In the genomic region with DNA sequence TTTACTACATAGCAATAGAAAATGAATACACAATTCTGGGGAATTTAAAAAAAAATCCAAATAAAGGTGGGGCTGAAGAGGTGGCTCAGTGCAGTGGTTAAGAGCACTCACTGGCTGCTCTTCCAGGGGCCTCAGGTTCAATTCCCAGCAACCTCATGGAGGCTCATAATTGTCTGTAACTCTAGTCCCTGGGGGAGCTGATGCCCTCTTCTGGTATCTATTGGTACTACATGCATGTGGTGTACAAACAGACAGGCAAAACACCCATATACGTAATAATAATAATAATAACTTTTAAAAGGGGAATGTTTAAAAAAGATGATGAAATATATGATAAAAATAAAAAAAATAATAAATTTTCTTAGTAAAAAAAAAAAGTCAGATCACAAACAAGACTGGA, we compare ENCODE assay signal across 11 mouse cellular contexts. TPM values are rescaled to one million over a fixed set of nuclear protein-coding genes. Genes with fewer than 3 reads are reported as not detected.
A peak's percentile ranks its signal among the peaks of the same experiment; 100 is the strongest.
DNase-seq lines count a peak whose midpoint lies in the region; TF ChIP-seq lines count a peak whose summit lies in the region.
"Had no signal": no experiment of that assay in that cellular context is flagged by ENCODE, and none has a peak within 500 bp of the region (broad histone marks: within the 10 kb centered on the region; RNA-seq: fewer than 3 reads in every experiment).

No protein-coding gene starts in this region.

- H3K27me3 ChIP-seq in cerebellum, adult 2 months (ENCODE audit: control insufficient read depth, insufficient read depth, low read length): no peaks in the 10 kb centered on the region
- H3K27me3 ChIP-seq: forebrain, embryonic 13.5 days; neural tube, embryonic 12.5 days had no signal

- H3K27ac ChIP-seq in cerebellum, adult 2 months (ENCODE audit: insufficient read depth, low read length): no peak overlapping the region
- H3K27ac ChIP-seq: forebrain, embryonic 13.5 days; neural tube, embryonic 12.5 days had no signal

- H3K4me3 ChIP-seq in cerebellum, adult 2 months (replicated peaks; ENCODE audit: insufficient read depth, low read depth, low read length): no peak overlapping the region
- H3K4me3 ChIP-seq in lung, adult 2 months (replicated peaks; ENCODE audit: extremely low read depth, low read depth, low read length): no peak overlapping the region
- H3K4me3 ChIP-seq: forebrain, embryonic 13.5 days; neural tube, embryonic 12.5 days had no signal

- TF ChIP-seq POLR2A in cerebellum, adult 2 months (IDR thresholded peaks at IDR 0.05; ENCODE audit: borderline replicate concordance, insufficient read depth, low read length): no peak
- no peak for TF ChIP-seq POLR2A in lung, adult 2 months (IDR thresholded peaks at IDR 0.05; ENCODE audit: borderline replicate concordance, extremely low read depth, low read depth, low read length)

- no peaks in the 10 kb centered on the region for H3K4me1 ChIP-seq in cerebellum, adult 2 months (ENCODE audit: control insufficient read depth, insufficient read depth, low read length)
- peaks cover 13% of the 10 kb centered on the region for H3K4me1 ChIP-seq in lung, adult 2 months (ENCODE audit: control insufficient read depth, insufficient read depth, low read length)
- H3K4me1 ChIP-seq: neural tube, embryonic 12.5 days had no signal

- no peak for TF ChIP-seq CTCF in cerebellum, adult 2 months (IDR thresholded peaks at IDR 0.05; ENCODE audit: borderline replicate concordance, insufficient read depth, low read depth, low read length)
- peak; percentile 27; the same call in 1 of the 2 replicates for TF ChIP-seq CTCF in lung, adult 2 months (IDR thresholded peaks at IDR 0.05; ENCODE audit: insufficient read depth, low read length)

- 98% methylated on average over 1 of the region's 1 CpGs for WGBS in cerebellum, adult 2 months
- 89% methylated on average over 1 of the region's 1 CpGs for WGBS in lung, adult 2 months

- DNase-seq in cerebellum, postnatal 10 days: peak; percentile 23 to 57
- no peak for DNase-seq in cerebellum, adult 2 months
- DNase-seq in lung, adult 2 months: no peak
- no peak for DNase-seq in lung, postnatal 14 days
- DNase-seq in NIH3T3 (ENCODE audit: low read depth) (peak; percentile 58), adipocyte (ENCODE audit: low spot score) (no peak)
- DNase-seq in natural killer cell, adult 2 months (ENCODE audit: low spot score in 2 of 2): peak; percentile 15 to 23
- no peak for DNase-seq in embryo, embryonic 11 days
- DNase-seq: adrenal gland, postnatal 14 days had no signal

RNA-seq across cellular contexts. Expression of a gene that starts 43.4 kb away (rescaled TPM):
- 26.4 and 29.0 TPM in 2 replicates for polyA plus RNA-seq in cerebellum, adult 2 months (2012; rRNA removed)
- polyA plus RNA-seq in lung, adult 2 months (2012; rRNA removed): 76.8 and 79.7 TPM in 2 replicates

RNA-seq across cellular contexts. Expression of a gene that starts 43.5 kb away (rescaled TPM):
- 10.7 and 10.8 TPM in 2 replicates for polyA plus RNA-seq in cerebellum, adult 2 months (2012; rRNA removed)
- 3.0 and 4.7 TPM in 2 replicates for polyA plus RNA-seq in lung, adult 2 months (2012; rRNA removed)

Comparison
In these comparisons a context has a peak if more than half of its experiments do, and no peak if none do; other contexts are left out.
1. DNase-seq: peak in cerebellum, postnatal 10 days (2 of 2), NIH3T3 (single experiment) and natural killer cell, adult 2 months (2 of 2); none in cerebellum, adult 2 months (0 of 2), lung, adult 2 months (single experiment), lung, postnatal 14 days (single experiment), embryo, embryonic 11 days (single experiment) and adipocyte (single experiment).